Mouse (Mus musculus) ES-E14 (cell line): Measurements from ENCODE around the gene Lrrc57. TPM values are rescaled to one million over a fixed set of nuclear protein-coding genes. Genes with fewer than 3 reads are reported as not detected.

ENCODE experiments used
- DNase-seq: peaks from one replicate; pipeline ENCODE4 v3.0.0-alpha.2; 2013; ENCODE audit warnings: low read depth, low spot score
- H3K27ac ChIP-seq: 2 replicates; pipeline ENCODE4 v1.5.1; 2012; ENCODE audit warnings: low read depth, mild to moderate bottlenecking, low read length, moderate library complexity, mixed read lengths; ENCODE audit not compliant: poor library complexity, insufficient read depth, severe bottlenecking
- H3K36me3 ChIP-seq: 2 replicates; pipeline ENCODE4 v1.6.1; 2012; ENCODE audit warnings: mild to moderate bottlenecking, low read length, moderate library complexity, mixed read lengths; ENCODE audit not compliant: control insufficient read depth, poor library complexity, insufficient read depth, severe bottlenecking
- H3K4me1 ChIP-seq, 2 experiments: fragments of 150-350 bp in 1 of 2; sonication (generic) in 1 of 2; 2 replicates each; pipeline ENCODE4 v1.6.1; 2012; ENCODE audit warnings: low read length in 2 of 2, mild to moderate bottlenecking in 1 of 2, mixed read lengths in 1 of 2; ENCODE audit not compliant: control insufficient read depth in 2 of 2, insufficient read depth in 2 of 2, poor library complexity in 1 of 2
- H3K4me3 ChIP-seq, 2 experiments: fragments of 150-350 bp in 1 of 2; sonication (generic) in 1 of 2; 2 replicates each; pipeline ENCODE4 v1.5.1; 2012; ENCODE audit warnings: low read length in 2 of 2, low read depth in 1 of 2, mild to moderate bottlenecking in 1 of 2, mixed read lengths in 1 of 2; ENCODE audit not compliant: insufficient read depth in 1 of 2, poor library complexity in 1 of 2, severe bottlenecking in 1 of 2
- H3K9ac ChIP-seq: 2 replicates; pipeline ENCODE4 v1.6.1; 2012; ENCODE audit warnings: low read depth, mild to moderate bottlenecking, low read length, mixed read lengths; ENCODE audit not compliant: poor library complexity, insufficient read depth, severe bottlenecking
- H3K9me3 ChIP-seq: fragments of 150-350 bp; sonication (generic); 2 replicates; pipeline ENCODE4 v1.6.1; 2012; ENCODE audit warnings: low read depth, mild to moderate bottlenecking, low read length; ENCODE audit not compliant: control insufficient read depth, insufficient read depth
- CHD2 ChIP-seq: IDR thresholded peaks from 2 replicates; pipeline ENCODE4 v1.6.1; 2014; ENCODE audit warnings: mild to moderate bottlenecking, low read depth, low read length, inconsistent platforms
- HCFC1 ChIP-seq: IDR thresholded peaks from 2 replicates; pipeline ENCODE4 v1.6.1; 2012; ENCODE audit warnings: low read length, inconsistent platforms, borderline replicate concordance; ENCODE audit not compliant: insufficient read depth
- MAFK ChIP-seq: IDR thresholded peaks from 2 replicates; pipeline ENCODE4 v1.6.1; 2014; ENCODE audit warnings: mild to moderate bottlenecking, low read depth, low read length, inconsistent platforms; ENCODE audit not compliant: insufficient read depth
- ZC3H11A ChIP-seq: IDR thresholded peaks from 2 replicates; pipeline ENCODE4 v1.6.1; 2012; ENCODE audit warnings: low read depth, mild to moderate bottlenecking, inconsistent platforms, low read length, borderline replicate concordance
- ZNF384 ChIP-seq: IDR thresholded peaks from 2 replicates; pipeline ENCODE4 v1.6.1; 2012; ENCODE audit warnings: low read depth, low read length, inconsistent platforms
- in situ Hi-C, 2 experiments: fragments of 600-800 bp; cut with MboI; formaldehyde crosslinking; loops; one replicate each; pipeline ENCODE4 v1.15.1; 2025; ENCODE audit warnings: low sequenced_read_pairs in 2 of 2, inconsistent platforms in 1 of 2; ENCODE audit not compliant: unreplicated experiment in 2 of 2
- total RNA-seq: library from RNA; depleted of rRNA; stranded (reverse); fragments of 300-350 nt; gene quantifications from 2 replicates; pipeline ENCODE4 v1.2.3, GENCODE M21; 2012; rRNA removed

Gene Lrrc57
- 12.8 and 14.7 TPM in 2 replicates for total RNA-seq

DNA sequence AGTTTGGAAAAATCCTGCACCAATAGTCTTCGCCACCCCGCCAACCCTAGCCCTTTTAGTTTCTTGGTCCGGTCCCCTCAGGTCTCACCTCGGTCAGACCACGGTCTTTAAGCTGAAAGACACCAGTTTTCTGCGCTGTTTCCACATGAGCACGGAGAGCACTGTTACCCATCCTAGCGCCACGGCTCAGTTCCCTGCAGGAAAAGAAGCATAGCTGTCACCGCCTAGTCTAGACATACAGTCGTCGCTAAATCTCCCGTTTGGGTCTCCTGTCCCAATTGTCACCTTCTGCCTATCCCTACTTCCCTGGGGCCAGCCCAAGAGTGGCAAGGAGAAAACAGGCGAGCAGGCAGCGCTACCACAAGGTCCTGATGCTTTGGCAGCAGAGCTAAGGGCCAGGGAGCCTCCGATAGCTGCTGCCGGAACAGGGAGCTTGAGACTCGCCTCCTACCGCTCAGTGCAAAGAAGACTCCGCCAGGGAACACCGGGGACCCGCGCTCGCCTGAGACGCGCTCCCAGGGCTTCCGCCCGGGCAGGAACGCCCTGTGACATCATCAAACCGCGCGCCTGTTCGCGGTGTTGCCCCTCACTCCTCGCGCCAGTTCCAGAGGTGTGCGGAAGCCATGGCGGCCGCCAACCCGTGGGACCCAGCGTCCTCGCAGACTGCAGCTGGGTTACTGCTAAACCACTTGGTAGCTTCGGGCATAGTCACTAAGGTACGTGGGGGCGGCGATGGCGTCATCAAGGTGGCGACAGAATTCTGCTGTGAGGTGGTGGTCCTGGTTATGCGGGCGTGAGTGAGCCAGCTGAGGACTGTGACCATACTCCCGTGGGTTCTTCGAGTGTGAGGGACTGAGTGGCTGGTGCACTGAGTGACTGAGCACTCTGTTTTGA, at the start of gene Lrrc57, which contains the start of gene Haus2:
Gene Lrrc57, minus strand, starts transcription at position 691 of the 894 bp plus-strand sequence.
Gene Haus2, plus strand, starts transcription at position 554 of the 894 bp plus-strand sequence.
- in situ Hi-C loops: no loop called here
- no peaks in the 10 kb centered on the region for H3K9me3 ChIP-seq
- 0 out of 4 replicates have a peak, but pooled peaks cover 0 to 2% of the 10 kb centered on the region in 2 experiments for H3K4me1 ChIP-seq
- peak within 1 kb of the TSS; percentile 76 to 79 for H3K4me3 ChIP-seq
- H3K9ac ChIP-seq: peak within 1 kb of the TSS; percentile 78
- H3K27ac ChIP-seq: peak within 1 kb of the TSS; percentile 30; the same call in 1 of the 2 replicates
- H3K36me3 ChIP-seq: peaks cover 3% of the 10 kb centered on the region; the same call in 1 of the 2 replicates
- peak; percentile 81 for TF ChIP-seq HCFC1
- no peak for TF ChIP-seq ZNF384
- DNase-seq: peak; percentile 81

- DNase-seq: no peak
- H3K9ac ChIP-seq: no peak overlapping the region
- H3K4me3 ChIP-seq: no peak overlapping the region
- H3K36me3 ChIP-seq: no peaks in the 10 kb centered on the region
- H3K27ac ChIP-seq: no peak overlapping the region
- H3K9me3 ChIP-seq: no peaks in the 10 kb centered on the region
- in situ Hi-C loops: no loop called here
- TF ChIP-seq ZNF384 (no peak), ZC3H11A (no peak), HCFC1 (no peak), MAFK (no peak), CHD2 (no peak)
- H3K4me1 ChIP-seq: no peaks in the 10 kb centered on the region
Measured at GRCm38 (mm10) chr2:120658486-120658885, 49.2 kb upstream of the Lrrc57 start.

GRCm38 (mm10) chr2:120656711-120657110, 47.4 kb upstream of the Lrrc57 start:
- TF ChIP-seq HCFC1 (no peak), MAFK (no peak), ZNF384 (no peak), CHD2 (no peak), ZC3H11A (no peak)
- Histone ChIP-seq H3K36me3 (no peaks in the 10 kb centered on the region), H3K9me3 (no peaks in the 10 kb centered on the region), H3K4me1 (no peaks in the 10 kb centered on the region), H3K4me3 (no peak overlapping the region), H3K27ac (no peak overlapping the region), H3K9ac (no peak overlapping the region)
- DNase-seq: no peak
- in situ Hi-C loops: no loop called here

GRCm38 (mm10) chr2:120655905-120656304, 46.6 kb upstream of the Lrrc57 start:
- no peak for DNase-seq
- Histone ChIP-seq H3K36me3 (no peaks in the 10 kb centered on the region), H3K9me3 (no peaks in the 10 kb centered on the region), H3K4me3 (no peak overlapping the region), H3K4me1 (no peaks in the 10 kb centered on the region), H3K9ac (no peak overlapping the region), H3K27ac (no peak overlapping the region)
- in situ Hi-C loops: no loop called here
- TF ChIP-seq HCFC1: no peak
- TF ChIP-seq MAFK: no peak
- TF ChIP-seq ZC3H11A: no peak
- no peak for TF ChIP-seq ZNF384
- TF ChIP-seq CHD2: no peak

GRCm38 (mm10) chr2:120654693-120655092, 45.4 kb upstream of the Lrrc57 start:
- TF ChIP-seq ZC3H11A: no peak
- no peak for TF ChIP-seq MAFK
- no peak for TF ChIP-seq CHD2
- no peak for TF ChIP-seq HCFC1
- no peak for TF ChIP-seq ZNF384
- H3K4me1 ChIP-seq: no peaks in the 10 kb centered on the region
- H3K9me3 ChIP-seq: no peaks in the 10 kb centered on the region
- no peak for DNase-seq
- H3K9ac ChIP-seq: no peak overlapping the region
- H3K36me3 ChIP-seq: no peaks in the 10 kb centered on the region
- H3K4me3 ChIP-seq: no peak overlapping the region
- H3K27ac ChIP-seq: no peak overlapping the region
- in situ Hi-C loops: no loop called here
